Mouse (Mus musculus): ENCODE measurements around the gene Zranb2.

DNA sequence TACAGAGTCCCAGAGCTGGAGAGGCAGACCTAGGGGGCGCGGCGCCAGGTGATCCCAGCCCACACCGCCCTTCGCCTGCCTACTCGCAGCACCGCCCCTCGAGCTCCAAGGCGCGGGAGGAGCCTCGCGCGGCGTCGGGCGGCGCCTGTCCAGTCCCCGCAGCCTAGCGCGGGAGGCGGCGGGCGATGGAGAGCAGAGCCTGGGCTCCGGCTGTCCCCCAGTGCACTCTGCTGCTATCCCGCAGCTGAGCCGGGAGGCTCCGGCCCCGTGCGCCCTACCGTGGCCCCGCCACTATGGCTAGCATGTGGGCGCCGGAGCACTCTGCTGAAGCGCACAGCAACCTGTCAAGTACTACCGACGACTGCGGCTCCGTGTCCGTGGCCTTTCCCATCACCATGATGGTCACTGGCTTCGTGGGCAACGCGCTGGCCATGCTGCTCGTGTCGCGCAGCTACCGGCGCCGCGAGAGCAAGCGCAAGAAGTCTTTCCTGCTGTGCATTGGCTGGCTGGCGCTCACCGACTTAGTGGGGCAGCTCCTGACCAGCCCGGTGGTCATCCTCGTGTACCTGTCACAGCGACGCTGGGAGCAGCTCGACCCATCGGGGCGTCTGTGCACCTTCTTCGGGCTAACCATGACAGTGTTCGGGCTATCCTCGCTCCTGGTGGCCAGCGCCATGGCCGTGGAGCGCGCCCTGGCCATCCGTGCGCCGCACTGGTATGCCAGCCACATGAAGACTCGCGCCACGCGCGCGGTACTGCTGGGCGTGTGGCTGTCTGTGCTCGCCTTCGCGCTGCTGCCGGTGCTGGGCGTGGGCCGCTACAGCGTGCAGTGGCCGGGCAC lies 33.0 kb downstream of the Zranb2 start, which contains the start of gene Ptger3:
- TF ChIP-seq EP300 (IDR thresholded peaks at IDR 0.05; ENCODE audit: insufficient read depth, low read depth, low read length) (no peak), CTCF (IDR thresholded peaks at IDR 0.05; ENCODE audit: low read depth, low read length) (no peak)
